Mouse (Mus musculus) lung, embryonic 16.5 days (tissue): ENCODE measurements at regions not wholly inside any gene's neighbourhood (a gene's known extent, or its start where the extent isn't known, plus 50 kb on each side); places are given as distances from the start of the nearest gene placed in this dataset.
A peak's percentile ranks its signal among the peaks of the same experiment; 100 is the strongest.

Source experiments
- ATAC-seq: fragments of 200-750 bp; cut with Nextera tagmentation; 2 replicates; pipeline ENCODE4 v1.8.0; 2017; ENCODE audit warnings: low read depth, mild to moderate bottlenecking, moderate library complexity
- H3K27ac ChIP-seq: fragments of 300-500 bp; sonication (generic); 2 replicates; pipeline ENCODE4 v1.5.1; 2014; ENCODE audit warnings: mild to moderate bottlenecking, control low read depth, low read length
- H3K27me3 ChIP-seq: fragments of 300-500 bp; sonication (generic); 2 replicates; pipeline ENCODE4 v1.6.1; 2014; ENCODE audit warnings: low read depth, low read length, mixed read lengths; ENCODE audit not compliant: control insufficient read depth, insufficient read depth
- H3K36me3 ChIP-seq: fragments of 300-500 bp; sonication (generic); 2 replicates; pipeline ENCODE4 v1.6.1; 2014; ENCODE audit warnings: low read length; ENCODE audit not compliant: control insufficient read depth, insufficient read depth
- H3K4me1 ChIP-seq: fragments of 300-500 bp; sonication (generic); replicated peaks from 2 replicates; pipeline ENCODE4 v1.6.1; 2014; ENCODE audit warnings: low read length, mixed read lengths; ENCODE audit not compliant: control insufficient read depth, insufficient read depth
- H3K4me2 ChIP-seq: fragments of 300-500 bp; sonication (generic); 2 replicates; pipeline ENCODE4 v1.6.1; 2014; ENCODE audit warnings: low read depth, low read length, control low read depth
- H3K4me3 ChIP-seq: fragments of 300-500 bp; sonication (generic); 2 replicates; pipeline ENCODE4 v1.5.1; 2014; ENCODE audit warnings: mild to moderate bottlenecking, low read length, control low read depth
- H3K9ac ChIP-seq: fragments of 300-500 bp; sonication (generic); 2 replicates; pipeline ENCODE4 v1.6.1; 2014; ENCODE audit warnings: low read length, control low read depth
- H3K9me3 ChIP-seq: fragments of 300-500 bp; sonication (generic); 2 replicates; pipeline ENCODE4 v1.6.1; 2016; ENCODE audit warnings: low read length; ENCODE audit not compliant: control insufficient read depth
- WGBS: fragments of 180-500 bp; shearing (Covaris S2); extraction: QIAGEN DNeasy Blood & Tissue Kit; methylation state at CpG from one replicate; pipeline ENCODE4 v1.1.7; 2014; 5-methylcytosine and 5-hydroxymethylcytosine counted together

DNA sequence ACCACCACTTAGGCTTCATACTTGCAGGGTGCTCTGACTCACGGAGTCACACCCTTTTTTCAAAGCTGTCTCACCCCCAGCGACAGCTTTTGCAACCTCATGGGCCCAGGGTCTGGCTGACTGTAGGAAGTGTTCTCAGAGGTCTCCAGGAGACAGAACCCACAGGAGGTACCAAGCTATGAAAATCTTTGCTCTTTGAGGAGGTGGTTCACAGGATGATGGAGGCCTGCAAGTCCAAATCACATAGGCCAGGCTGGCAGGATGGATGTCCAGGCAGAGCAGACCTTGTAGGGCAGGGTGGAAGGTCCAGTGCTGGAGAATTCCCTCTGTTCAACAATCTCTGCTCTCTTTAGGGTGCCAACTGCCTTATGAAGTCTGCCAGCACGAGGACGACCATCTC is 289.2 kb downstream of the Foxo1 start:
- H3K4me1 ChIP-seq, result no peaks in the 10 kb centered on the region
- no peak overlapping the region for H3K4me2 ChIP-seq
- no peaks in the 10 kb centered on the region for H3K9me3 ChIP-seq
- H3K4me3 ChIP-seq, result no peak overlapping the region
- no peak overlapping the region for H3K27ac ChIP-seq
- H3K9ac ChIP-seq, result no peak overlapping the region
- 73% methylated on average over 4 of the region's 4 CpGs for WGBS
- H3K27me3 ChIP-seq, result no peaks in the 10 kb centered on the region
- no peaks in the 10 kb centered on the region for H3K36me3 ChIP-seq
- no peak for ATAC-seq

DNA sequence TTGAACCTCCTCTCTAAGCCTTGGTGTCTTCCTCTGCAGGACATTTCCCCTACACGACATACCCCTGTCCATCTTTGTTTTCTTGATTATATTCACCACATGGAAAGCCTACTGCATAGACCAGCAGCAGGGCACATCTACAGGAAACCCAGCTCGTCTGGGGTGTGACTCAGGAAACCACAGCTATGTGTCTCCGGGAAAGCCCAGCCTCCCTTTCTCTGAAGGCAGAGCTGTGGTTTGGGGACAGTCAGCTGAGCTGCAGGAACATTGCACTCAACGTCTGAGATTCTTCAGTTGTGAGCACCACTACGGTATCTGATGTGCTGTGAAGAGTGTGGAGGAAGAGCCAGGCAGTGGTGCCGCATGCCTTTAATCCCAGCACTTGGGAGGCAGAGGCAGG is 286.9 kb downstream of the Foxo1 start:
- H3K27me3 ChIP-seq, result no peaks in the 10 kb centered on the region
- no peaks in the 10 kb centered on the region for H3K36me3 ChIP-seq
- H3K4me2 ChIP-seq, result no peak overlapping the region
- 61% methylated on average over 6 of the region's 6 CpGs for WGBS
- no peak for ATAC-seq
- H3K4me1 ChIP-seq, result no peaks in the 10 kb centered on the region
- H3K4me3 ChIP-seq, result no peak overlapping the region
- no peaks in the 10 kb centered on the region for H3K9me3 ChIP-seq
- H3K27ac ChIP-seq, result no peak overlapping the region
- H3K9ac ChIP-seq, result no peak overlapping the region

DNA sequence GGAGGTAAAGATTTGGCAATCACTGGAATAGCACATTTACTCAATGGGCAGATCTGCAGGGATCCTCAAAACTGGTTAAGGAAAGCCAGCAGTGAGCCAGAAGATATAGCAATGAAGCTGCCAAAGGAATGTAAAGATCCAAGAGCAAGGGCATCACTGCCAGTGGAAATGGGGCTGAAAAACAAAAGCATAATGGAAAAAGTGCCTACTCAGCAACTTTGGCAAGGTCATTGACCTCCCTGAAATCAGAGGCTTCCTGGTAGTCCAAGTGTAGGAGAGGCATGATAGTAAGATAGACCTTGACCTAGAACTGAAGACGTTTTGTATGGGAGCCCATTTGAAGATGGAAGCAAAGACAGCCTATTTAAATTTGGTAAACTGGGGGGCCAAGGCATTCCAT is 286.4 kb downstream of the Foxo1 start:
- H3K9me3 ChIP-seq, result no peaks in the 10 kb centered on the region
- H3K9ac ChIP-seq, result no peak overlapping the region
- H3K27ac ChIP-seq, result no peak overlapping the region
- H3K27me3 ChIP-seq, result no peaks in the 10 kb centered on the region
- no peaks in the 10 kb centered on the region for H3K4me1 ChIP-seq
- H3K4me3 ChIP-seq, result no peak overlapping the region
- no peak for ATAC-seq
- H3K36me3 ChIP-seq, result no peaks in the 10 kb centered on the region
- no peak overlapping the region for H3K4me2 ChIP-seq
- WGBS, result 72% methylated on average over 1 of the region's 1 CpGs

DNA sequence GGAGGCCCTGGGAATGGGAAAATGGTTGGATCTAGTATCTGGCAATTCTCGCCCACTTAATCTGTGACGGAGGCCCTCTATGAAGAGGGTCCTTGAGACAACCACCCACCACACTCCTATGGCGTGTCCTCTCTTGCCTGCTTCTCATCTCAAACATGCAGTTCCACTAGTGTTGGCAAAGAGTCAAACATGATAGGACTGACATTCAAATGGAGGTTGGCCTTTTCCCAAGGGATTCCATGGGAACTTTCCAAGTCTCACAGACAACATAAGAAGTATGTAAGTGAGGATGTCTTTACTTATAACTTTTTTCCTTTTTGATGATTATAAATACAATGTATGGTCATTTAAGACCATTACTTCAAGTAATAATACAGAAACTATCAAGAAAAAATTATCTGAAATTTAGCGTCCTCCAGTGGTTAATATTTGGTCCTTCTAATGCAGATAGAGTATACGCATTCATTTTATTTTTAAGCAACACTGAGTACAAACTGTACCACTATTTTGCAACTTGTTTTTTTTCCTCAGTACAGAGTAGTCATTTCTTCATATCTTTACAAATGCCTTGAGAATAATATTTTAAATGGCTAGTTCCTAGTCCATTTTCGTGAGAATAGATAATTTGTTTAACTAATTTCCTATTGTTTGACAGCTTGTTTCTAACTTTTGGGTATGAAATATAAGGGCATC is 280.2 kb downstream of the Foxo1 start:
- no peaks in the 10 kb centered on the region for H3K27me3 ChIP-seq
- no peaks in the 10 kb centered on the region for H3K4me1 ChIP-seq
- 67% methylated on average over 6 of the region's 6 CpGs for WGBS
- no peaks in the 10 kb centered on the region for H3K36me3 ChIP-seq
- no peaks in the 10 kb centered on the region for H3K9me3 ChIP-seq
- no peak overlapping the region for H3K27ac ChIP-seq
- H3K9ac ChIP-seq, result no peak overlapping the region
- ATAC-seq, result no peak
- H3K4me3 ChIP-seq, result no peak overlapping the region
- H3K4me2 ChIP-seq, result no peak overlapping the region

DNA sequence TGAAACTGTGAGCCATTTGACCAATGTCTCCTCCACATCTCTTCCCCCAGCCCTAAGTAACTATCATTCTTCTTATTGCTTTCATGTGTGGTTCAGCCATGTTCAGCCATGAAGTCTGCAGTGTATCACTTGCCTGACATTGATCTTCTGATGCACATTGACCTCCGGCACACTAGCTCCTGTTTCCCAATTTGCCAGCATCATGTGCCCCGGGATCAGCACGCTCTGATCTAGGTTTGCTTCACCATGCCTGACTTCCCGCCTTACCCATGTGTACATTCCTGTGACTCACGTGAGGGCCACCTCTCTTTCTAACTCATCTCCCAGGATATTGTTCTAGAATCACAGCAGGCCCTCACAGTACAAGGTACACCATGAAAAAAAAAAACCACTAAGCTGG is 277.9 kb downstream of the Foxo1 start:
- H3K4me1 ChIP-seq, result no peaks in the 10 kb centered on the region
- WGBS, result 88% methylated on average over 5 of the region's 5 CpGs
- no peak for ATAC-seq
- no peak overlapping the region for H3K4me2 ChIP-seq
- H3K36me3 ChIP-seq, result no peaks in the 10 kb centered on the region
- H3K4me3 ChIP-seq, result no peak overlapping the region
- H3K27me3 ChIP-seq, result no peaks in the 10 kb centered on the region
- no peaks in the 10 kb centered on the region for H3K9me3 ChIP-seq
- H3K9ac ChIP-seq, result no peak overlapping the region
- H3K27ac ChIP-seq, result no peak overlapping the region

DNA sequence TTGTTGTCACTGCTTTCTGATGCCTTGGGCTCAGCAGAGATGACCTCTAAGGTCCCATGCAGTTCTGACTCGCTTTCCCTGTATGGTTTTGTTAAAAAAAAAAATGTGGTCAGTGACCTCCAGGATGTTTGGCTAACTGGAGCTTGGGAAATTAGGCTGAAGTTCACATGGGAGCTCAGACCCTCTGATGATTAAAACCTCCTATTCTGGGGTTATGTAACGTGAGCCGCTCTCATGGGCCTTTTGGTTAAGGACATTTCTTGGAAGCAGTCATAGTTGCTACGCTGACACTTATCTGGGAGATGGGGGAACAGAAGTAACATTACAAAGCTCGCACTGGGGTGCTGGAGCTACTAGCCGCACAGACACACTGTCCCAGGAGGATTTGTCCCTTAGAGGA is 274.9 kb downstream of the Foxo1 start:
- 61% methylated on average over 6 of the region's 6 CpGs for WGBS
- no peaks in the 10 kb centered on the region for H3K27me3 ChIP-seq
- ATAC-seq, result no peak
- H3K36me3 ChIP-seq, result no peaks in the 10 kb centered on the region
- no peak overlapping the region for H3K27ac ChIP-seq
- H3K4me1 ChIP-seq, result no peaks in the 10 kb centered on the region; the same call in 1 of the 2 replicates
- no peak overlapping the region for H3K9ac ChIP-seq
- no peak overlapping the region for H3K4me3 ChIP-seq
- no peaks in the 10 kb centered on the region for H3K9me3 ChIP-seq
- H3K4me2 ChIP-seq, result no peak overlapping the region

DNA sequence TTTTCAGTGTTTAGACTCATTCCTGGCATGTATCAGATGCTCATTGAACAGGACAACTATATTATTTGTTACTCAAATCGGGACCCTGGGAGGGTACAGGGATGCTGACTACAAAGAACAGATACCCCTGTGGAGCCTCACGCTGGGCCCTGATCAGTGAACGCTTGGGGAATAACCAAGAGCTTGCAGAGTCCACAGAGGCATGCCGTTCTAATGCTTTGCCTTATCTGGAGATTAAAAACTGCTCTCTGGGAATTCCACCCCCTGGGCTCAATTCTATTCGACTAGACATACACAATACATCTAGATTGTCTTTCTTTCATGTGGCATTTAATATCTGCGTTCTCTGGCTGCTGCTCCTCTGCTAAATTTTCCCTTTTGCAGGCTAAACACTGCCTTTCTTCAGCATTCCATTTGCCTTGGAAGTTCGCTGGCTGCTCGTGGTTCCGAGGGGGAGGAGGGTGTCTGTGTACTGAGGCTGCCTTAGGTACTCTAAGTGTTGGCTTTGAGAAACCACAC is 272.8 kb downstream of the Foxo1 start:
- H3K27me3 ChIP-seq, result no peaks in the 10 kb centered on the region
- 28% methylated on average over 9 of the region's 9 CpGs for WGBS
- ATAC-seq, result no peak
- H3K9me3 ChIP-seq, result no peaks in the 10 kb centered on the region
- no peaks in the 10 kb centered on the region; the same call in 1 of the 2 replicates for H3K4me1 ChIP-seq
- H3K4me3 ChIP-seq, result no peak overlapping the region
- H3K36me3 ChIP-seq, result no peaks in the 10 kb centered on the region
- no peak overlapping the region for H3K27ac ChIP-seq
- no peak overlapping the region for H3K4me2 ChIP-seq
- no peak overlapping the region for H3K9ac ChIP-seq

DNA sequence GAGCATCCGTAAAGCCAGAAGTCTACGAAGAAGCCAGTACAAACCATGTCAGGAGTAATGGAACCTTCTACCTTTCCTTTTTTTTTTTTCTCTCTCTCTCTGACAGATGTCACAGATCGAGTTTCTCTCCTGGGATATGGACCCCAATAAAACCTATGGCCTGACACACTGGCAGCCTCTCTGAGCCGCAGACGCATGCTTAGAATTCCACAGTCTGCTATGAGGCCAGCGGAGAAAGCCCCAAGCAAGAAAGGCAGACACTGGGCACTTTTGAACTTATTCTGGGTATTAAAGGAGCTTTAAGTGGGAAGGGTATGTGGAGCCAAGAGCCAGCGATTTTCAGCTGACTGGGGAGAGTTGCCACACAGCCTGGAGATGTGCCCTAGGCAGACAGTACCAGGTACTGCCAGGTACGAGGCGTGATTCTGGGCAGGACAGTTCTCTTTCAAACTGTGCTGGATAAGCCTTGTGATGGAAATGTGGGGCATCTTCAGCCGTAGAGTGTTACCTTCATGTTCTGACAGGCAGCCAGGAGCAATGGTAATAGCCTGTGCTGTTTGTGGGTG is 271.8 kb downstream of the Foxo1 start:
- no peak overlapping the region for H3K4me3 ChIP-seq
- no peaks in the 10 kb centered on the region for H3K9me3 ChIP-seq
- H3K9ac ChIP-seq, result no peak overlapping the region
- no peaks in the 10 kb centered on the region for H3K27me3 ChIP-seq
- no peak overlapping the region for H3K27ac ChIP-seq
- H3K4me1 ChIP-seq, result no peaks in the 10 kb centered on the region; the same call in 1 of the 2 replicates
- H3K36me3 ChIP-seq, result no peaks in the 10 kb centered on the region
- no peak overlapping the region for H3K4me2 ChIP-seq
- WGBS, result 43% methylated on average over 10 of the region's 10 CpGs
- ATAC-seq, result peak; percentile 34; the same call in 1 of the 2 replicates

DNA sequence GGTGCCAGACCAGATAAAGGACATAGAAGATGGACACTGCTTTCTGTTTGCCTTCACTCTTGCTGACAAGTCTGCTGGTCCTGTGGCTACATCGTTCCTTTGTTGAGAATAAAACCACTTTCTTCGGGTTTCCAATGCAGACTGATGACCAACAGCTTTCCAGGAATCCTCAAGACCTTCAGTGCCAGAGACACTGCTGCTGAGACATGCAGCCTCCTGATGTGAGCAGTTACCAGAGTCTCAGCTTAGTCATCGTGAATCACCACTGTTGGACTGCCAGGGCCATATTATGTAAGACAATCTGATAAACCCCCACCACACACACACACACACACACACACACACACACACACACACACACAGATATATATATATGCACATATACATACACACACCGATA is 270.2 kb downstream of the Foxo1 start:
- WGBS, result 76% methylated on average over 4 of the region's 4 CpGs
- no peak overlapping the region for H3K9ac ChIP-seq
- H3K9me3 ChIP-seq, result no peaks in the 10 kb centered on the region
- no peak overlapping the region for H3K27ac ChIP-seq
- no peaks in the 10 kb centered on the region for H3K27me3 ChIP-seq
- H3K4me3 ChIP-seq, result no peak overlapping the region
- no peak for ATAC-seq
- no peaks in the 10 kb centered on the region; the same call in 1 of the 2 replicates for H3K4me1 ChIP-seq
- no peaks in the 10 kb centered on the region for H3K36me3 ChIP-seq
- H3K4me2 ChIP-seq, result no peak overlapping the region
